Mouse (Mus musculus) heart, embryonic 11.5 days (tissue): ENCODE measurements around the gene Cfap74. TPM values are rescaled to one million over a fixed set of nuclear protein-coding genes. Genes with fewer than 3 reads are reported as not detected.

ENCODE experiments used
- ATAC-seq: fragments of 200-750 bp; cut with Nextera tagmentation; replicated peaks from 2 replicates; pipeline ENCODE4 v1.8.0; 2017; ENCODE audit warnings: moderate library complexity; ENCODE audit not compliant: insufficient number of reproducible peaks, low FRiP score, low TSS enrichment
- H3K27ac ChIP-seq: fragments of 300-500 bp; sonication (generic); 2 replicates; pipeline ENCODE4 v1.5.1; 2014; ENCODE audit warnings: mild to moderate bottlenecking, low read depth, low read length
- H3K27me3 ChIP-seq: fragments of 300-500 bp; sonication (generic); 2 replicates; pipeline ENCODE4 v1.6.1; 2014; ENCODE audit warnings: mild to moderate bottlenecking, low read length, mixed read lengths; ENCODE audit not compliant: control insufficient read depth, insufficient read depth
- H3K36me3 ChIP-seq: fragments of 300-500 bp; sonication (generic); 2 replicates; pipeline ENCODE4 v1.6.1; 2014; ENCODE audit warnings: mild to moderate bottlenecking, low read length, moderate library complexity, mixed read lengths; ENCODE audit not compliant: control insufficient read depth, insufficient read depth
- H3K4me1 ChIP-seq: fragments of 300-500 bp; sonication (generic); 2 replicates; pipeline ENCODE4 v1.6.1; 2014; ENCODE audit warnings: low read length; ENCODE audit not compliant: control insufficient read depth, insufficient read depth
- H3K4me2 ChIP-seq: fragments of 300-500 bp; sonication (generic); 2 replicates; pipeline ENCODE4 v1.6.1; 2014; ENCODE audit warnings: mild to moderate bottlenecking, moderate library complexity
- H3K4me3 ChIP-seq: fragments of 300-500 bp; sonication (generic); 2 replicates; pipeline ENCODE4 v1.5.1; 2014; ENCODE audit warnings: low read depth, low read length
- H3K9ac ChIP-seq: fragments of 300-500 bp; sonication (generic); 2 replicates; pipeline ENCODE4 v1.6.1; 2014; ENCODE audit warnings: mild to moderate bottlenecking, low read depth, low read length, moderate library complexity
- H3K9me3 ChIP-seq: fragments of 300-500 bp; sonication (generic); replicated peaks from 2 replicates; pipeline ENCODE4 v1.6.1; 2016; ENCODE audit warnings: low read length; ENCODE audit not compliant: control insufficient read depth
- WGBS: fragments of 180-500 bp; shearing (Covaris S2); extraction: QIAGEN DNeasy Blood & Tissue Kit; methylation state at CpG from one replicate; pipeline ENCODE4 v1.1.7; 2014; ENCODE audit not compliant: insufficient replicate concordance; 5-methylcytosine and 5-hydroxymethylcytosine counted together
- polyA plus RNA-seq: library from polyadenylated mRNA; unstranded; fragments of >200 nt; fragmentation: Nextera tagmentation; extraction: Ambion mirVana; gene quantifications from 2 replicates; pipeline ENCODE4 v1.2.1, GENCODE M21; 2014

Cfap74 gene
- polyA plus RNA-seq, 1 experiment from 2014 or later: 1.8 TPM

DNA sequence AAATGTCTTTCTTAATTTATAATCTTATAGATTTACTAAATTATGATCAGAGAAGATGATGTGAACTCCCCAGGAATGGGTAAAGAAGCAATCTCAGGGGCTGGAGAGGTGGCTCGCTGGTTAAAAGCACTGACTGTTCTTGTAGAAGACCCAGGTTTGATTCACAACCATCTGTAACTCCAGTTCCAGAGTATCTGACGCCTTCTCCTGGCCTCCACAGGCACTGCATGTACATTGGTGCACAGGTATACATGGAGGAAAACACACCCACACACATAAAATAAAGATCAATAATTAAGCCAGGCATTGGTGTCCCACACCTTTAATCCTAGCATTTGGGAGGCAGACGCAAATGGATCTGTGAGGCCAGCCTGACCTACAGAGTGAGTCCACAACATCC is 33.8 kb downstream of the Cfap74 start:
- H3K36me3 ChIP-seq: no peaks in the 10 kb centered on the region
- H3K4me2 ChIP-seq: no peak overlapping the region
- no peaks in the 10 kb centered on the region for H3K9me3 ChIP-seq
- ATAC-seq: no peak
- no peaks in the 10 kb centered on the region for H3K27me3 ChIP-seq
- H3K27ac ChIP-seq: no peak overlapping the region
- H3K4me3 ChIP-seq: no peak overlapping the region
- H3K9ac ChIP-seq: no peak overlapping the region
- no peaks in the 10 kb centered on the region for H3K4me1 ChIP-seq
- 59% methylated on average over 3 of the region's 3 CpGs for WGBS

DNA sequence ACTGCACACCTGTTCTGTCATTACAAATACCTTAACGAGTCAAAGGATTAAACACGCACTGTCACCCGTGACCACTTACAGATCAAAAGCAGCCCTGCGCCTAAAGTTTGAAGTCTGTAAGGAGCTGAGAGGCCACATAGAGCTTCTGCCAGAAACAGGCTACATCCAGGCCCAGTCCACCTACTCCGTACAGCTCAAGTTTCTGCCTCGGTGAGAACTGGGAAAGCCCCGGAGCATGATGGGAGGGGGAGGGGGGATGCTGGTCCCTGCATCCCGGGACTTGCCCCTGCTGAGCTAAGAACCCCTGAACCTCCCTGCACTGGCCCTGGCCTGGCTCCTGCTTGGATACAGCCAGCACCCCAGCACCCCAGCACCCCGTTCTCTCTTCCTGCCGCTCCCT is 42.6 kb downstream of the Cfap74 start:
- no peak overlapping the region for H3K4me2 ChIP-seq
- no peaks in the 10 kb centered on the region for H3K9me3 ChIP-seq
- H3K4me1 ChIP-seq: no peaks in the 10 kb centered on the region
- no peak for ATAC-seq
- WGBS: 35% methylated on average over 10 of the region's 10 CpGs
- H3K27me3 ChIP-seq: no peaks in the 10 kb centered on the region
- no peak overlapping the region for H3K9ac ChIP-seq
- H3K4me3 ChIP-seq: no peak overlapping the region
- H3K27ac ChIP-seq: no peak overlapping the region
- H3K36me3 ChIP-seq: no peaks in the 10 kb centered on the region

- 71% methylated on average over 5 of the region's 5 CpGs for WGBS
- Histone ChIP-seq H3K36me3 (no peaks in the 10 kb centered on the region), H3K9me3 (no peaks in the 10 kb centered on the region), H3K9ac (no peak overlapping the region), H3K4me2 (no peak overlapping the region), H3K27ac (no peak overlapping the region), H3K27me3 (0 out of 2 replicates have a peak, but pooled peaks cover 5% of the 10 kb centered on the region), H3K4me1 (no peaks in the 10 kb centered on the region), H3K4me3 (no peak overlapping the region)
- ATAC-seq: no peak
Observed at GRCm38 (mm10) chr4:155458575-155458974, 49.6 kb downstream of the Cfap74 start.

DNA sequence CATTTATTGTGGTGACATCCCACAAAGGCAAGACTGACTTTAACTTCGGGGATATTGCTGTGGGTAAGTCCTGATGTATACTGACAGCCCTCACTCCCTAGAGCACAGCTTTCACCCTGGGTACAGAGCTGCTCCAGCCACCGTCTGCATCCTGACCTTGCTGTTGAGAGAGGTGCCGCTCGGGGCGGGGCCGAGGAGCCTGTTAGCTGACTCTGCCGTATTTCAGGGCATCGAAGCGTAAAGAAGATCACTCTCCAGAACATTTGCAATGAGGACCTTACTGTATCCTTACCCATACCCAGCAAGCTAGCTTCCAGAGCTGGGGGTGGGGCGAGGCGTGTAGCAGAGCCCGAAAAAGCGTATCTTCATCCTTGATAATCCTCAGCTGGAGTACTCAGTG is 54.1 kb downstream of the Cfap74 start:
- peaks cover 5% of the 10 kb centered on the region; the same call in 1 of the 2 replicates for H3K27me3 ChIP-seq
- H3K27ac ChIP-seq: no peak overlapping the region
- no peaks in the 10 kb centered on the region for H3K9me3 ChIP-seq
- no peaks in the 10 kb centered on the region for H3K36me3 ChIP-seq
- ATAC-seq: no peak
- no peaks in the 10 kb centered on the region for H3K4me1 ChIP-seq
- WGBS: 70% methylated on average over 13 of the region's 13 CpGs
- no peak overlapping the region for H3K9ac ChIP-seq
- H3K4me2 ChIP-seq: no peak overlapping the region
- no peak overlapping the region for H3K4me3 ChIP-seq

DNA sequence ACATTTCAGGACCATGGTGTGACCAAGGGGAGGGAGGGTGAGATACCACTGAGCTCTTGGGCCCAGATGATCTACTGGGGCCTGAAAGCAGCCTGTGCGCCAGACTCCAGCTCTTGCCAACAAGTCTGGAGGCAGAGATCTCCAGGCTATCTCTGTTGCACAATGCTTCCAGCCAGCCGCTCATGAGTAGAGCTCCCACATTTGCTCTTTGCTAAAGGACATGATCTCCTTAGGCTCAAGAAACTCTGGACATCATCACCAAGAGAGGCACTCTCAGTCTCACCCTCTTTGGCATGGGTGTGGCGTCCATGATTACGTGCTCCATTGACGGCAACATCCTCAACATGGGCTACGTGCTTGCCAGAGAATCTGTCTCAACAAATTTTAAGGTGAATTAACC is 54.6 kb downstream of the Cfap74 start:
- H3K4me2 ChIP-seq: no peak overlapping the region
- no peak for ATAC-seq
- H3K4me3 ChIP-seq: no peak overlapping the region
- no peaks in the 10 kb centered on the region for H3K36me3 ChIP-seq
- no peak overlapping the region for H3K9ac ChIP-seq
- no peak overlapping the region for H3K27ac ChIP-seq
- 85% methylated on average over 6 of the region's 6 CpGs for WGBS
- no peaks in the 10 kb centered on the region for H3K4me1 ChIP-seq
- H3K27me3 ChIP-seq: peaks cover 5% of the 10 kb centered on the region; the same call in 1 of the 2 replicates
- H3K9me3 ChIP-seq: no peaks in the 10 kb centered on the region

- Histone ChIP-seq H3K27ac (no peak overlapping the region), H3K27me3 (peaks cover 5% of the 10 kb centered on the region), H3K4me2 (no peak overlapping the region), H3K9me3 (no peaks in the 10 kb centered on the region), H3K36me3 (no peaks in the 10 kb centered on the region), H3K4me3 (no peak overlapping the region), H3K4me1 (peaks cover 2% of the 10 kb centered on the region; the same call in 1 of the 2 replicates), H3K9ac (no peak overlapping the region)
- no peak for ATAC-seq
- WGBS: 82% methylated on average over 4 of the region's 4 CpGs
Observed at GRCm38 (mm10) chr4:155464061-155464460, 55.1 kb downstream of the Cfap74 start.

GRCm38 (mm10) chr4:155465607-155466006 is 56.6 kb downstream of the Cfap74 start:
- peaks cover 5% of the 10 kb centered on the region; the same call in 1 of the 2 replicates for H3K4me1 ChIP-seq
- H3K4me3 ChIP-seq: no peak overlapping the region
- H3K36me3 ChIP-seq: no peaks in the 10 kb centered on the region
- no peak overlapping the region for H3K4me2 ChIP-seq
- H3K27ac ChIP-seq: no peak overlapping the region
- no peak for ATAC-seq
- peaks cover 16% of the 10 kb centered on the region for H3K27me3 ChIP-seq
- H3K9ac ChIP-seq: no peak overlapping the region
- H3K9me3 ChIP-seq: no peaks in the 10 kb centered on the region
- WGBS: 62% methylated on average over 6 of the region's 6 CpGs

DNA sequence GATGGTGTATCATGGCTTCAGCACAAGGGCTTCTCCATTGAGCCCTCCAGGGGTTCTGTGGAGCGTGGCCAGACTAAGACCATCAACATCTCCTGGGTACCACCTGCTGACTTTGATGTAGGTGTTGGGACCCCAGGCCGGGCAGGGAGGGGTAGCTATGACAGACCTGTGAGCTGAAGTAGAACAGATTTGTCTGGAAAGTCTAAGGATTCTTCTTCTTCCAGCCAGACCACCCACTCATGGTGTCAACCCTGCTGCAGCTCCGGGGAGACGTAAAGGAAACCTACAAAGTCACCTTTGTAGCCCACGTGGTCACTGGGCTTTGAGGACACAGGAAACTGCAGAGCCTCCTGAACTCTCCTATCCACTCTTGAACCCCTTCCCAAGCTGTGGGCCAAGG is 57.1 kb downstream of the Cfap74 start:
- Histone ChIP-seq H3K27me3 (peaks cover 16% of the 10 kb centered on the region), H3K4me2 (no peak overlapping the region), H3K9me3 (no peaks in the 10 kb centered on the region), H3K4me3 (no peak overlapping the region), H3K27ac (no peak overlapping the region), H3K36me3 (no peaks in the 10 kb centered on the region), H3K9ac (no peak overlapping the region), H3K4me1 (peaks cover 5% of the 10 kb centered on the region; the same call in 1 of the 2 replicates)
- 71% methylated on average over 5 of the region's 5 CpGs for WGBS
- ATAC-seq: no peak

- Histone ChIP-seq H3K9me3 (no peaks in the 10 kb centered on the region), H3K9ac (no peak overlapping the region), H3K27ac (no peak overlapping the region), H3K4me3 (no peak overlapping the region), H3K27me3 (peaks cover 11% of the 10 kb centered on the region), H3K36me3 (no peaks in the 10 kb centered on the region), H3K4me1 (peaks cover 5% of the 10 kb centered on the region; the same call in 1 of the 2 replicates), H3K4me2 (no peak overlapping the region)
- WGBS: 73% methylated on average over 13 of the region's 13 CpGs
- no peak for ATAC-seq
Observed at GRCm38 (mm10) chr4:155467237-155468010, 58.4 kb downstream of the Cfap74 start.
